Mouse (Mus musculus) heart, adult 2 months (tissue): ENCODE measurements around the gene Flt4. TPM values are rescaled to one million over a fixed set of nuclear protein-coding genes. Genes with fewer than 3 reads are reported as not detected.

Experiments
- DNase-seq, 2 experiments: peaks; one replicate each; pipeline ENCODE4 v3.0.0; 2021
- H3K27ac ChIP-seq: fragments of 200-600 bp; 2 replicates; pipeline ENCODE4 v1.8.1; 2022
- H3K27me3 ChIP-seq: fragments of 200-500 bp; 2 replicates; pipeline ENCODE4 v1.6.1; 2012; ENCODE audit warnings: mild to moderate bottlenecking, low read length, inconsistent platforms, mixed read lengths; ENCODE audit not compliant: control insufficient read depth, insufficient read depth
- H3K36me3 ChIP-seq: fragments of 200-500 bp; 2 replicates; pipeline ENCODE4 v1.6.1; 2012; ENCODE audit warnings: low read length, inconsistent platforms; ENCODE audit not compliant: control insufficient read depth, insufficient read depth
- H3K4me1 ChIP-seq: fragments of 200-500 bp; 2 replicates; pipeline ENCODE4 v1.6.1; 2011; ENCODE audit warnings: low read length; ENCODE audit not compliant: control insufficient read depth, insufficient read depth
- H3K4me3 ChIP-seq: fragments of 200-600 bp; 2 replicates; pipeline ENCODE4 v1.8.1; 2022
- H3K79me2 ChIP-seq: fragments of 200-500 bp; replicated peaks from 2 replicates; pipeline ENCODE4 v1.6.1; 2012; ENCODE audit warnings: mild to moderate bottlenecking, inconsistent platforms, low read length, moderate library complexity, mixed read lengths; ENCODE audit not compliant: control insufficient read depth, insufficient read depth
- H3K9ac ChIP-seq: fragments of 200-500 bp; 2 replicates; pipeline ENCODE4 v1.6.1; 2012; ENCODE audit warnings: low read depth, mild to moderate bottlenecking, control low read depth, inconsistent platforms, low read length, mixed read lengths
- CTCF ChIP-seq: fragments of 200-600 bp; IDR thresholded peaks from 2 replicates; pipeline ENCODE4 v1.8.1; 2022; ENCODE audit warnings: antibody characterized with exemption, mild to moderate bottlenecking, moderate library complexity
- EP300 ChIP-seq: fragments of 200-500 bp; IDR thresholded peaks from 2 replicates; pipeline ENCODE4 v1.6.1; 2011; ENCODE audit warnings: low read depth, low read length, control low read depth; ENCODE audit not compliant: insufficient read depth
- POLR2A ChIP-seq: fragments of 200-500 bp; IDR thresholded peaks from 2 replicates; pipeline ENCODE4 v1.6.1; 2011; ENCODE audit warnings: mild to moderate bottlenecking, low read depth, low read length, control low read depth; ENCODE audit not compliant: insufficient read depth
- WGBS: fragments of 180-500 bp; shearing (Covaris S2); methylation state at CpG from one replicate; pipeline ENCODE4 v1.1.7; 2018; 5-methylcytosine and 5-hydroxymethylcytosine counted together
- intact Hi-C: fragments of 180-260 bp; cut with DNase I; formaldehyde crosslinking; loops from one replicate; pipeline ENCODE4 v1.15.1; 2025
- polyA plus RNA-seq: library from polyadenylated mRNA; depleted of rRNA; stranded (reverse); fragments of >200 nt; gene quantifications from 2 replicates; pipeline ENCODE4 v1.2.3, GENCODE M21; 2012
- total RNA-seq, 2 experiments: library from RNA; stranded (reverse); gene quantifications; 2 replicates each; pipeline ENCODE4 v1.2.3; 2021

Flt4 gene
- total and polyA plus RNA-seq, 3 experiments: 9.3 to 12.2 (median 11.8) TPM

DNA sequence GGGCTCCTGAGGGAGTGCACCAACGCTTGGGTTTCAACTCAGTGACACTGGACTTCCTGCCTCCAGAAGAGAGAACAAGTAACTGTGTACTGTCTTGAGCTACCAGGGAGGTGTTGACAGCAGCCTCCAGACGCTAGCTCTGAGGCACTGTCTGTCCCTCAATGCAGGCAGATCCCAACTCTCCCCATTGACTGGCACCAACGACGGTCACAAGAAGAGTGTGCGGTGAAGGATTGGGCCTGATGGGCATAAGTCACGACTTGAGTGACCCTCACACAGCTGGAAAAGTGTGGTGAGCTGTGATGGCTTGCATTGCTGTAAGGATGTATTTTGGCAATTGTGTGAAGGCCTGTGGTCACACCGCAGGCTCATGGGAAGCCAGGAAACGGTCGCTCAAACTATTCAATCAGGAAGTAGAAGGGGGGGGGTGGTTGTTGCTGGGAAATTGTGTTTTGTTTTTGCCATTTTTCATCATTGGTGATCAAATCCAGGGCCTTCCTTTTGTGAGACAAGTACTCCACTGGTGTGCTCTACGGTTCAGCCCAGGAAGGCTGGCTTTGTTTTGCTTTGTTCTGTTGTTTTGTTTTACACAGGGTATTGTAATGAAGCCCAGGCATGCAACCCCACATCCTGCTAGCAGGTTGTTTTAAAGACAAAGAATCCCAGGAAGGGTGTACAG, 49.9 kb downstream of the Flt4 start:
- WGBS: 25% methylated on average over 10 of the region's 10 CpGs
- peak in 1 of 2 experiments; percentile 35 for DNase-seq
- TF ChIP-seq POLR2A (no peak), EP300 (0 out of 2 replicates have a peak, but pooled peaks have one; percentile 8)
- Histone ChIP-seq H3K27me3 (no peaks in the 10 kb centered on the region), H3K27ac (peak overlapping the region; percentile 81), H3K36me3 (no peaks in the 10 kb centered on the region), H3K4me1 (peaks cover 13% of the 10 kb centered on the region), H3K9ac (no peak overlapping the region), H3K4me3 (no peak overlapping the region), H3K79me2 (no peaks in the 10 kb centered on the region)
- intact Hi-C loops: no loop called here

DNA sequence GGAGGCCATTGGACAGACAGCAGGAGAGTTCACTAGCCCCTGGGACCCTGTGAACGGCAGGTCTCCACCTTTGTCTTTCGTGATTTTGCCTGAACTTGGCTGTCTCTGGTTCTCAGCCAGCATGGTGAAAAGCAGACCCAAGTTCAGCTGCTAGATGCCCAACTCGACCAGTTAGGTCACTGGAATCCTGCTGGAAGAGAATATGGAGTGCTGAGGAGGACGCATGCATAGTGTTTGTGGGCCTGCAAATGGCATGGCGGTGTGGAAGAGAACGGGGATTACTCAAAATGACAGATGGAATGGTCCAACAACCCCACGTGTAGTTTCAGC, 50.4 kb downstream of the Flt4 start:
- Histone ChIP-seq H3K4me1 (peaks cover 13% of the 10 kb centered on the region), H3K36me3 (no peaks in the 10 kb centered on the region), H3K9ac (no peak overlapping the region), H3K27me3 (no peaks in the 10 kb centered on the region), H3K4me3 (no peak overlapping the region), H3K27ac (peak overlapping the region; percentile 81), H3K79me2 (no peaks in the 10 kb centered on the region)
- no peak for DNase-seq
- TF ChIP-seq EP300 (no peak), POLR2A (no peak), CTCF (no peak)
- WGBS: 67% methylated on average over 7 of the region's 7 CpGs
- intact Hi-C loops: no loop called here

DNA sequence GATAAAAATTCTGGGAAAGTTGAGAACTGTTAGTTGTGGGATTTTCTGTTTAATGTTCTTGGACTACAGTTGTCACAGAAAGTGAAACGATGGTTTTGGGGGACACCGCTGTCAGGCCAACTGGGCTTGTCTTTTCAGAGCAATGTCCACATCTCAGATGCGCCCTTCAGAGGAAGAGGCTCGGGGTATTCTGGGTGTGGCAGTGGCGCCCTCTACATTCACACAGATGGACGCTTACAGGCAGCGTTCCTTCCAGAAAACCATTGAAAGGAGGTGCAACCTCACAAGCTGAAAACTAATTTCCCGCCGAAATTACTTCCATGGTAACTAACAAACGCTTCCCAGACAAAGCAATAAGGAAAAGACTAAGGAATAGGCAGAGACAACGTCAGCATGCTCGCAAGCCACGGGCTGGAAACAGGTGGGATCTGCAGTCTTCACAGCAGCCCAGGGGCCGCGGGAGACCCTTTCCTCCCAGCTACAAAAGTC, 53.3 kb downstream of the Flt4 start:
- peaks cover 16% of the 10 kb centered on the region for H3K4me1 ChIP-seq
- H3K27me3 ChIP-seq: no peaks in the 10 kb centered on the region
- no peak for DNase-seq
- WGBS: 58% methylated on average over 15 of the region's 15 CpGs
- H3K9ac ChIP-seq: no peak overlapping the region
- H3K4me3 ChIP-seq: no peak overlapping the region
- intact Hi-C loops: no loop called here
- no peaks in the 10 kb centered on the region for H3K79me2 ChIP-seq
- H3K36me3 ChIP-seq: no peaks in the 10 kb centered on the region
- no peak overlapping the region for H3K27ac ChIP-seq
- TF ChIP-seq POLR2A: no peak
- no peak for TF ChIP-seq EP300
- no peak for TF ChIP-seq CTCF

DNA sequence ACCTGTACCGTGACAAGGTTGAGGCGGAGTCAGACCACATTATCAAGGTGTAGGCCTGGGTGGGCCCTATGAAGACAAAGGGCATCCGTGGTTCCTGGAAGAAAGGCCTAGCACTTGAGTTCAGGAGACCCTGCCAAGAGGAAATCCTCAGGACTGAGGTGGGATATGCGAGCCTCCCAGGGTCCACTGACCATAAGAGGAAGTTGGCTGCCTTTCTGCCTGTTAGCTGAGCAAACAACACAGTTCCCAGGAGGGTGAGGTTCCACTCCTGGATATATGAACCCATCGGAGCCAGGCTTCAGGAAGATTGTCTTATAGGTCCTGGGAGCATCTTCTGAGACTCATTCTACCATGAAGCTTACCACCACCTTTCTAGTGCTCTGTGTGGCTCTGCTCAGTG, 54.2 kb downstream of the Flt4 start, which contains the start of gene Scgb3a1:
Gene Scgb3a1 (plus strand): TSS at position 301 of the 400 bp plus-strand sequence.
- 50% methylated on average over 5 of the region's 5 CpGs for WGBS
- Histone ChIP-seq H3K4me3 (no peak within 1 kb of the TSS), H3K79me2 (no peaks in the 10 kb centered on the region), H3K36me3 (no peaks in the 10 kb centered on the region), H3K9ac (no peak within 1 kb of the TSS), H3K27ac (no peak within 1 kb of the TSS; the same call in 1 of the 2 replicates), H3K27me3 (no peaks in the 10 kb centered on the region), H3K4me1 (peaks cover 12% of the 10 kb centered on the region)
- TF ChIP-seq EP300: no peak
- no peak for TF ChIP-seq POLR2A
- no peak for TF ChIP-seq CTCF
- DNase-seq: no peak
- intact Hi-C loops: no loop called here

DNA sequence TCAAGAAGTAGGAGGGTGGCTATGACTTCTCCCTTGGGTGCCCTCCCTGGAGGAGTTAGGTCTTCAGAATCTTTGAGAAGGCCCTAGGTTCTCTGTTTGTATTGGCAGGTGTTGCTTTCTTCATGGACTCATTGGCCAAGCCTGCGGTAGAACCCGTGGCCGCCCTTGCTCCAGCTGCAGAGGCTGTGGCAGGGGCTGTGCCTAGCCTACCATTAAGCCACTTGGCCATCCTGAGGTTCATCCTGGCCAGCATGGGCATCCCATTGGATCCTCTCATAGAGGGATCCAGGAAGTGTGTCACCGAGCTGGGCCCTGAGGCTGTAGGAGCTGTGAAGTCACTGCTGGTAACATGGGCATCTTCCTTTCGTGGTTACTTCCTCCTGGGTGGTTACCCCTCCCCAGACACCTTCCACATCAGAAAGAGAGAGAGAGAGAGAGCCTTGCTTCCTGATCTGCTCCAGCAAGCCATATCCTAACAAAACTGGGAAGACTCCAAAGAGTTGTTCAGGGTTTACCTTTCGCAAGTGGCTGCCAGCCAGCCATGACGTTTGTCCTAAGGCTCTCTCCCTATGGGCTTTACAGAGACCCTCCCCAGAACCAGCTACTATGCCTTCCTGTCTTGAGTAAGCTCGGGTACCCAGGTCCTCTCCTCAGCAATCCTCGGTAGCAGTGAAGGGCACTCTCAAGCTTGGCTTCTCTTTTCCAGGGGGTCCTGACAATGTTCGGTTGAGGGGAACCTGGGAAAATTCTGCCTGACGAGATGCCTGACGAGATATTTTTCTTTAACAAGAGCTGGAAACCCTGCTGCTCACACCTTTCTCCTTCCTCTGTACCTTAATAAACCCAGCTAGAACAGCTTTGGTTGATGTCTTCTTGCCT, 55.4 kb downstream of the Flt4 start:
- H3K36me3 ChIP-seq: no peaks in the 10 kb centered on the region
- no peaks in the 10 kb centered on the region for H3K79me2 ChIP-seq
- no peak overlapping the region for H3K9ac ChIP-seq
- H3K27ac ChIP-seq: no peak overlapping the region
- intact Hi-C loops: no loop called here
- TF ChIP-seq CTCF (no peak), EP300 (no peak), POLR2A (no peak)
- H3K4me1 ChIP-seq: peaks cover 4% of the 10 kb centered on the region
- 64% methylated on average over 12 of the region's 12 CpGs for WGBS
- H3K27me3 ChIP-seq: no peaks in the 10 kb centered on the region
- no peak overlapping the region for H3K4me3 ChIP-seq
- DNase-seq: no peak

DNA sequence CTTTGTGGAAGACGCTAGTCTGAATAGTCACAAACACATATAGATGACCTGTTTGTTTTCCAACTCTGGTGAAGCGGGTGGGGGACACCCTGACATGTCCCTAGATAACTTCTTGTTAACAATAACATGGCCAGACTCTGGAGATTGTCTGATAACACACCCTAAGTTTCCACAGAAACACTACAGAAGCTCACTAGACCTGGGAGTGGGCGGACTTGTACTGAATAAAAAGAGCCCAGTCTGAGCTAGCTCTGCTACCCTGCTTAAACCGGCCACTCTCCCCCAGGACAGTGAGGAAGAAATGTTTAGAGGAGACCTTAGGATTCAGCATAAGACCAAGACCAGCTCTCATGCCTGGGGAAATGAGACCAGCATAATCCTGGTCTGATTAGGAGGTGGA, 56.4 kb downstream of the Flt4 start:
- H3K4me3 ChIP-seq: no peak overlapping the region
- peaks cover 3% of the 10 kb centered on the region for H3K4me1 ChIP-seq
- H3K27ac ChIP-seq: no peak overlapping the region
- WGBS: 50% methylated on average over 4 of the region's 4 CpGs
- TF ChIP-seq EP300 (no peak), POLR2A (no peak), CTCF (no peak)
- no peak for DNase-seq
- H3K9ac ChIP-seq: no peak overlapping the region
- no peaks in the 10 kb centered on the region for H3K79me2 ChIP-seq
- no peaks in the 10 kb centered on the region for H3K27me3 ChIP-seq
- no peaks in the 10 kb centered on the region for H3K36me3 ChIP-seq
- intact Hi-C loops: no loop called here
